In the genomic region with DNA sequence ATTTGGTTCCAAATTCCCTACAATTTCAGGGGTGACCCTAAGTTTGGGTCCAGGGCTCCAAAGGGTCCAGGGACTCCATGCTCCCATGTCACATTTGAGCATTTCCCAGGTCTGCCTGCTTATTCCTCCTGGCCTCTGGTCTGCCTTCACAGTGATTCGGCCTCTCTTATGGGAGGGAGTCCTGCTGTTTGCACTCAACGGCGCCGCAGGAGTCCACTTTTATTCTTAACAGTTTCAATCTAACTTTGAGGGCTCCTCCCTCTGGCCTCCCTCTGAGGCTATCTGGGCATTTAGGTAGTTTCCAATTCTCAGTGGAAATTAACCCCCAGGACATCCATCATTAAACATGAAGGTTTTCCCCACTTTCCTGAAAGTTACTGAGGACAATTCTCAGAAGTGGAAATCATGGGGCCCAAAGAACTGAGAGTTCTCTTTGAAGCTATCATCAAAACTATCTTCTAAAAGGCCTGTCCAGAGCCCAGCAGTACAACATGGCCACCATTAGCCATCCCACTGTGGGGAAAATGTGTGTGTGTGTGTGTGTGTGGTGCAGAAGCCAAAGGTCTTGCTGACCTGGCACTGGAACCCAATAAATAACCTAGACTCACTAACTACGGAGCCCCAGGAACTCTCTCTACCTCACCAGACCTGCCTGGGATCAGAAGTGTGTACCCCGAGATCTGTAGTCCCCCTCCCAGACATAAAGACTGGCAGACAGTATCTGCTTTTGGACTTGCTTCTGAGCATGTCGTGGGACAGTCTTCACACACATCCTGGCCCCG, we compare ENCODE assay signal across 28 mouse cellular contexts. TPM values are rescaled to one million over a fixed set of nuclear protein-coding genes. Genes with fewer than 3 reads are reported as not detected.
DNase-seq lines count a peak whose midpoint lies in the region; ATAC-seq and TF ChIP-seq lines count a peak whose summit lies in the region.
"Had no signal": no experiment of that assay in that cellular context is flagged by ENCODE, and none has a peak within 500 bp of the region (broad histone marks: within the 10 kb centered on the region; RNA-seq: fewer than 3 reads in every experiment).

No protein-coding gene starts in this region.

- no peak for TF ChIP-seq EP300 in heart, adult 2 months (IDR thresholded peaks at IDR 0.05; ENCODE audit: insufficient read depth, low read depth, low read length)

- no peaks in the 10 kb centered on the region for H3K79me2 ChIP-seq in heart, adult 2 months (replicated peaks; ENCODE audit: control insufficient read depth, insufficient read depth, low read length)

- peak overlapping the region; percentile 74; the same call in 1 of the 2 replicates for H3K27ac ChIP-seq in heart, adult 2 months
- H3K27ac ChIP-seq in kidney, embryonic 16.5 days (ENCODE audit: low read length) = no peak overlapping the region
- H3K27ac ChIP-seq in midbrain, postnatal 0 days (ENCODE audit: low read depth, low read length) = no peak overlapping the region
- H3K27ac ChIP-seq: forebrain, embryonic 13.5 days; limb, embryonic 10.5 days; limb, embryonic 15.5 days; liver, embryonic 13.5 days; midbrain, embryonic 12.5 days had no signal

- no peak for TF ChIP-seq POLR2A in heart, adult 2 months (IDR thresholded peaks at IDR 0.05; ENCODE audit: insufficient read depth, low read depth, low read length)

- H3K9ac ChIP-seq in heart, adult 2 months (ENCODE audit: low read depth, low read length) = no peak overlapping the region
- no peak overlapping the region for H3K9ac ChIP-seq in kidney, embryonic 16.5 days (replicated peaks; ENCODE audit: low read length)
- H3K9ac ChIP-seq in midbrain, postnatal 0 days (replicated peaks; ENCODE audit: low read length, poor library complexity, severe bottlenecking) = no peak overlapping the region
- H3K9ac ChIP-seq: forebrain, embryonic 13.5 days; limb, embryonic 15.5 days; liver, embryonic 13.5 days; midbrain, embryonic 12.5 days had no signal

- TF ChIP-seq CTCF in heart, adult 2 months (IDR thresholded peaks at IDR 0.05) = no peak
- no peak for TF ChIP-seq CTCF in midbrain, postnatal 0 days (IDR thresholded peaks at IDR 0.05)

- no peak overlapping the region for H3K4me2 ChIP-seq in kidney, embryonic 16.5 days (replicated peaks; ENCODE audit: low read depth, low read length)
- H3K4me2 ChIP-seq in midbrain, postnatal 0 days (ENCODE audit: low read depth, low read length, poor library complexity, severe bottlenecking) = no peak overlapping the region
- H3K4me2 ChIP-seq: forebrain, embryonic 13.5 days; limb, embryonic 15.5 days; liver, embryonic 13.5 days; midbrain, embryonic 12.5 days had no signal

- no peak for ATAC-seq in kidney, embryonic 16.5 days (ENCODE audit: low FRiP score, low TSS enrichment)
- ATAC-seq in midbrain, postnatal 0 days (ENCODE audit: low FRiP score) = no peak
- ATAC-seq: forebrain, embryonic 13.5 days; intestine, postnatal 0 days; lung, postnatal 0 days had no signal

- H3K9me3 ChIP-seq in kidney, embryonic 16.5 days (ENCODE audit: low read length) = no peaks in the 10 kb centered on the region
- H3K9me3 ChIP-seq in midbrain, postnatal 0 days (ENCODE audit: low read length) = no peaks in the 10 kb centered on the region
- H3K9me3 ChIP-seq: forebrain, embryonic 13.5 days; limb, embryonic 10.5 days; limb, embryonic 15.5 days; liver, embryonic 13.5 days; megakaryocyte, embryonic 14.5 days; midbrain, embryonic 12.5 days had no signal

- WGBS in heart, adult 2 months = 62% methylated on average over 8 of the region's 8 CpGs
- WGBS in kidney, embryonic 16.5 days = 73% methylated on average over 8 of the region's 8 CpGs
- WGBS in midbrain, postnatal 0 days = 76% methylated on average over 8 of the region's 8 CpGs

- H3K27me3 ChIP-seq in heart, adult 2 months (ENCODE audit: control insufficient read depth, insufficient read depth, low read length) = no peaks in the 10 kb centered on the region
- no peaks in the 10 kb centered on the region for H3K27me3 ChIP-seq in kidney, embryonic 16.5 days (ENCODE audit: insufficient read depth, low read length)
- H3K27me3 ChIP-seq in midbrain, postnatal 0 days (ENCODE audit: insufficient read depth, low read length) = no peaks in the 10 kb centered on the region
- H3K27me3 ChIP-seq: forebrain, embryonic 13.5 days; limb, embryonic 15.5 days; midbrain, embryonic 12.5 days had no signal

- DNase-seq in heart, adult 2 months = no peak
- DNase-seq in heart, adult 18-20 months = no peak
- DNase-seq in kidney, adult 11 months = peak; percentile 34
- peak; percentile 44 for DNase-seq in A20 (ENCODE audit: low read depth, low spot score)
- DNase-seq in R1 (ENCODE audit: low read depth, low spot score) = peak; percentile 86
- DNase-seq in midbrain, postnatal 0 days (ENCODE audit: low spot score) = no peak
- DNase-seq: adrenal gland, postnatal 14 days; cerebellum, adult 11 months; cerebellum, adult 9-10 months; cerebellum, postnatal 36 days; gastrocnemius, postnatal 14 days; heart, adult 11 months; heart, postnatal 10 days; kidney, postnatal 10 days; layer of hippocampus, adult 9-11 months; liver, embryonic 13.5 days; lung, adult 18-20 months; lung, postnatal 4 days; spleen, adult 18-20 months; thymus, postnatal 25 days had no signal

- peaks cover 9% of the 10 kb centered on the region for H3K4me1 ChIP-seq in heart, adult 2 months (ENCODE audit: control insufficient read depth, insufficient read depth, low read length)
- peaks cover 2% of the 10 kb centered on the region; the same call in 1 of the 2 replicates for H3K4me1 ChIP-seq in kidney, embryonic 16.5 days (ENCODE audit: insufficient read depth, low read length)
- no peaks in the 10 kb centered on the region for H3K4me1 ChIP-seq in midbrain, postnatal 0 days (ENCODE audit: insufficient read depth, low read length)
- H3K4me1 ChIP-seq: forebrain, embryonic 13.5 days; limb, embryonic 15.5 days; midbrain, embryonic 12.5 days had no signal

- intact Hi-C loops in heart, adult 2 months (cut with DNase I) = no loop called here

- H3K36me3 ChIP-seq in heart, adult 2 months (ENCODE audit: control insufficient read depth, insufficient read depth, low read length) = no peaks in the 10 kb centered on the region
- peaks cover 46% of the 10 kb centered on the region for H3K36me3 ChIP-seq in kidney, embryonic 16.5 days (ENCODE audit: insufficient read depth, low read length)
- H3K36me3 ChIP-seq in midbrain, postnatal 0 days (ENCODE audit: insufficient read depth, low read length) = peaks cover 33% of the 10 kb centered on the region

- H3K4me3 ChIP-seq in heart, adult 2 months = no peak overlapping the region
- H3K4me3 ChIP-seq in kidney, embryonic 16.5 days (ENCODE audit: low read length) = no peak overlapping the region
- H3K4me3 ChIP-seq in midbrain, postnatal 0 days (ENCODE audit: low read depth, low read length) = no peak overlapping the region
- H3K4me3 ChIP-seq: forebrain, embryonic 13.5 days; limb, embryonic 10.5 days; limb, embryonic 15.5 days; liver, embryonic 13.5 days; megakaryocyte, embryonic 14.5 days; midbrain, embryonic 12.5 days had no signal

RNA-seq across cellular contexts. Expression of a gene that starts 7.0 kb away (rescaled TPM):
- total RNA-seq in heart, adult 2 months (2021) = 10 to 100 TPM; 39.9 to 51.4 TPM
- polyA plus RNA-seq in heart, adult 2 months (2012; rRNA removed) = 43.7 and 54.5 TPM in 2 replicates
- 10 to 100 TPM; 48.5 to 48.8 TPM for total RNA-seq in heart, adult 18-20 months (2021)
- 60.7 and 64.3 TPM in 2 replicates for polyA plus RNA-seq in kidney, embryonic 16.5 days (2015; fragmentation: Nextera tagmentation; extraction: Ambion mirVana)
- 8.4 and 8.9 TPM in 2 replicates for total RNA-seq in midbrain, postnatal 0 days (2014; rRNA removed)
- 6.5 and 7.5 TPM in 2 replicates for polyA plus RNA-seq in midbrain, postnatal 0 days (2015; fragmentation: Nextera tagmentation; extraction: Ambion mirVana)

RNA-seq across cellular contexts. Expression of a gene that starts 13.9 kb away (rescaled TPM):
- total RNA-seq in heart, adult 2 months (2021) = under 1 TPM; 0.29 to 0.34 TPM
- polyA plus RNA-seq in heart, adult 2 months (2012; rRNA removed) = 0.26 and 0.31 TPM in 2 replicates
- under 1 TPM; 0.28 to 0.37 TPM for total RNA-seq in heart, adult 18-20 months (2021)
- 1.3 and 1.6 TPM in 2 replicates for polyA plus RNA-seq in kidney, embryonic 16.5 days (2015; fragmentation: Nextera tagmentation; extraction: Ambion mirVana)
- 1.1 and 4.3 TPM in 2 replicates for total RNA-seq in midbrain, postnatal 0 days (2014; rRNA removed)
- polyA plus RNA-seq in midbrain, postnatal 0 days (2015; fragmentation: Nextera tagmentation; extraction: Ambion mirVana) = 1.8 and 2.2 TPM in 2 replicates

RNA-seq across cellular contexts. Expression of a gene that starts 14.6 kb away (rescaled TPM):
- total RNA-seq in heart, adult 2 months (2021) = 10 to 100 TPM; 19.9 to 24.2 TPM
- polyA plus RNA-seq in heart, adult 2 months (2012; rRNA removed) = 33.7 and 39.1 TPM in 2 replicates
- total RNA-seq in heart, adult 18-20 months (2021) = 10 to 100 TPM; 20.4 to 22.9 TPM
- polyA plus RNA-seq in kidney, embryonic 16.5 days (2015; fragmentation: Nextera tagmentation; extraction: Ambion mirVana) = 31.3 TPM in 2 replicates
- total RNA-seq in midbrain, postnatal 0 days (2014; rRNA removed) = 5.7 and 16.7 TPM in 2 replicates
- 4.0 and 5.1 TPM in 2 replicates for polyA plus RNA-seq in midbrain, postnatal 0 days (2015; fragmentation: Nextera tagmentation; extraction: Ambion mirVana)

RNA-seq across cellular contexts. Expression of a gene that starts 15.8 kb away (rescaled TPM):
- 10 to 100 TPM; 14.9 to 17.4 TPM for total RNA-seq in heart, adult 2 months (2021)
- 30.0 and 45.4 TPM in 2 replicates for polyA plus RNA-seq in heart, adult 2 months (2012; rRNA removed)
- 10 to 100 TPM; 16.1 to 20.1 TPM for total RNA-seq in heart, adult 18-20 months (2021)
- 21.8 and 24.1 TPM in 2 replicates for polyA plus RNA-seq in kidney, embryonic 16.5 days (2015; fragmentation: Nextera tagmentation; extraction: Ambion mirVana)
- total RNA-seq in midbrain, postnatal 0 days (2014; rRNA removed) = 22.7 and 35.4 TPM in 2 replicates
- polyA plus RNA-seq in midbrain, postnatal 0 days (2015; fragmentation: Nextera tagmentation; extraction: Ambion mirVana) = 20.4 and 24.4 TPM in 2 replicates

RNA-seq across cellular contexts. Expression of a gene that starts 17.7 kb away (rescaled TPM):
- total RNA-seq in heart, adult 2 months (2021) = 1 to 10 TPM; 5.1 to 5.9 TPM
- polyA plus RNA-seq in heart, adult 2 months (2012; rRNA removed) = 6.9 and 8.2 TPM in 2 replicates
- 1 to 10 TPM; 3.4 to 5.1 TPM for total RNA-seq in heart, adult 18-20 months (2021)
- 10.6 and 12.3 TPM in 2 replicates for polyA plus RNA-seq in kidney, embryonic 16.5 days (2015; fragmentation: Nextera tagmentation; extraction: Ambion mirVana)
- total RNA-seq in midbrain, postnatal 0 days (2014; rRNA removed) = 2.4 and 3.5 TPM in 2 replicates
- 2.5 and 2.9 TPM in 2 replicates for polyA plus RNA-seq in midbrain, postnatal 0 days (2015; fragmentation: Nextera tagmentation; extraction: Ambion mirVana)

Comparison
In these comparisons a context has a peak if more than half of its experiments do, and no peak if none do; other contexts are left out.
1. DNase-seq: peak in kidney, adult 11 months (single experiment), A20 (single experiment) and R1 (single experiment); none in heart, adult 2 months (0 of 2), heart, adult 18-20 months (0 of 2) and midbrain, postnatal 0 days (single experiment).